Comparison of ENCODE assay signal across 21 mouse cellular contexts in genomic region chr16:89508223-89508622, GRCm38 (mm10). TPM values are rescaled to one million over a fixed set of nuclear protein-coding genes. Genes with fewer than 3 reads are reported as not detected.
"Had no signal": no experiment of that assay in that cellular context is flagged by ENCODE, and none has a peak within 500 bp of the region (broad histone marks: within the 10 kb centered on the region; RNA-seq: fewer than 3 reads in every experiment).

Gene Krtap7-1 (minus strand): TSS chr16:89508323.

- DNase-seq: left cerebral cortex, postnatal 4 days; liver; liver, embryonic 13.5 days; liver, postnatal 0 days; lung, adult 18-20 months; lung, adult 2 months; lung, embryonic 14.5 days; lung, postnatal 10 days; lung, postnatal 14 days; lung, postnatal 36 days; lung, postnatal 4 days; midbrain, embryonic 14.5 days had no signal

RNA-seq across cellular contexts. Expression of gene Krtap7-1, which starts in this region (rescaled TPM):
- total RNA-seq: left cerebral cortex, postnatal 14 days; left cerebral cortex, postnatal 25 days; left cerebral cortex, postnatal 36 days; left cerebral cortex, postnatal 4 days; liver, adult 2 months; megakaryocyte progenitor cell, adult 5-6 weeks; megakaryocyte, adult 5-6 weeks; megakaryocyte-erythroid progenitor cell, adult 5-6 weeks; midbrain, postnatal 0 days; monocyte, adult 5-6 weeks had no signal
